Mouse (Mus musculus): ENCODE data around the gene Zc3h7b.

The Zc3h7b gene

DNA sequence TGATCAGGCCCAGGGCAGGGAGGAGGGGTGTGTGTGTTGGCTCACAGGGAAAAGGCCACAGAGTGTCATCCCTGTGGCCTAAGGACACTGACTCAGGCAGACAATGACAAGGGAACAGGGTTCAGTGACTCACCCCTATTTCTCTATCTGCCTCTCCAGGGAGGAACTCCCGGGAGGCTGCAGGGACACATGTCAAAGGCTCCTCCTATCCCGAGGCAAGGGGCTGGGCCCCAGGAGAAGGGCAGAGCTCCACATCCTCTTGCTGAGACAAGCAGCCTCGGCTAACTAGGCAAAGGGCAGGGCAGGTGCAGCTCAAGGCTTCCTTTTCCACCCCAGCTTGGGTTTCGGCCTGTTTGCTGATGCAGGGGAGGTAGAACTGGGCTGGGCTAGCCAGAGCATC is 100.9 kb downstream of the Zc3h7b start:
- no peak for DNase-seq (ENCODE audit: low spot score)
